Mouse (Mus musculus): ENCODE results near the gene Sept4. TPM values are rescaled to one million over a fixed set of nuclear protein-coding genes. Genes with fewer than 3 reads are reported as not detected.
A peak's percentile ranks its signal among the peaks of the same experiment; 100 is the strongest.

The Sept4 gene
- polyA plus RNA-seq, 1 experiment, result 25.7 TPM

DNA sequence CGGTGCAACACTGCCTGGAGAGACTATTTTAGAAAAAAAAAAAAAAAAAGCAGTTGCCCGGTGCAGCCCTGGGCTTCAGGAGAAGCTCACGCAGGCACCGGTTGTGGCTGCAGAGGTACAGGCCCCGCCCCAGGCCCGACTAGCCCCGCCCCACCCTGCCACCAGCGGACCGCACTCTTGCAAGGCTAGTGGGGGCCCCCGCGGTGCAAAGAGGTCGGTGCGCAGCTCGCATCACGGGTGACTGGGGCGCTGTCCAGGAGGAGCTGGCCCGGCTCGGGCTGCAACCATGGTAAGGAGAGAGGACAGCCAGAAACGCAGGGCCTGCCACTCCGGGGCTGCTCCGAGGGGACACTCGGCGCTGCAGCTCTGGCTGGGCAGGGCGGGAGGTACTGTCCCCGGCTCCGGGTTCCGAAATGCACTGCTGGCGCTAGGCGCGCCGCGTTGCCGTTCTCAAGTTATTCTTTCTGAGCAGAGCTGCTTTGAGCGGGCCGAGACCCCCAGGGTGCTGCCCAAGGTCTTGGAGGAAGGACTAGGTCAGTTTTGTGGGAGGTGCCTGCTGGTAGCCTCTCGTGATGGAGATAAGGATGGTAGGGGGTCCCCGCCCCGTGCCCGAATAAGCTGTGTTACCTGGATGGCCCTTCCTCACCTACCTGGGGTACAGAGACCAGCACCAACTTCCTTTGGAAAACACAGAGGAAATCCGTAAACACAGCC is 9.7 kb downstream of the Sept4 start:
- Histone ChIP-seq H3K4me3 (ENCODE audit: extremely low read depth, insufficient read depth, insufficient read length) (peak overlapping the region; percentile 62), H3K36me3 (ENCODE audit: control insufficient read depth, insufficient read depth, low read length) (no peaks in the 10 kb centered on the region), H3K4me1 (ENCODE audit: control insufficient read depth, insufficient read depth, insufficient read length) (peaks cover 2% of the 10 kb centered on the region; the same call in 1 of the 2 replicates), H3K27me3 (ENCODE audit: control insufficient read depth, insufficient read depth, low read length) (no peaks in the 10 kb centered on the region), H3K27ac (ENCODE audit: insufficient read depth, low read length) (peak overlapping the region; percentile 54)
- under 1% methylated on average over 39 of the region's 40 CpGs for WGBS
- TF ChIP-seq CTCF (IDR thresholded peaks at IDR 0.05; ENCODE audit: extremely low read depth, insufficient read depth, insufficient read length, insufficient replicate concordance), result no peak
- TF ChIP-seq POLR2A (IDR thresholded peaks at IDR 0.05; ENCODE audit: low read depth, low read length), result no peak
- peak in 1 of 2 experiments; percentile 52 for DNase-seq (ENCODE audit: low read depth in 1 of 2, low spot score in 2 of 2)

GRCm38 (mm10) chr11:87578963-87579601 is 10.4 kb downstream of the Sept4 start:
- H3K36me3 ChIP-seq (ENCODE audit: control insufficient read depth, insufficient read depth, low read length), result no peaks in the 10 kb centered on the region
- no peak overlapping the region for H3K27ac ChIP-seq (ENCODE audit: insufficient read depth, low read length)
- peak overlapping the region; percentile 62 for H3K4me3 ChIP-seq (ENCODE audit: extremely low read depth, insufficient read depth, insufficient read length)
- no peak for TF ChIP-seq CTCF (IDR thresholded peaks at IDR 0.05; ENCODE audit: extremely low read depth, insufficient read depth, insufficient read length, insufficient replicate concordance)
- TF ChIP-seq POLR2A (IDR thresholded peaks at IDR 0.05; ENCODE audit: low read depth, low read length), result no peak
- H3K27me3 ChIP-seq (ENCODE audit: control insufficient read depth, insufficient read depth, low read length), result no peaks in the 10 kb centered on the region
- DNase-seq (ENCODE audit: low read depth in 1 of 2, low spot score in 2 of 2), result no peak
- 20% methylated on average over 10 of the region's 10 CpGs for WGBS
- H3K4me1 ChIP-seq (ENCODE audit: control insufficient read depth, insufficient read depth, insufficient read length), result peaks cover 2% of the 10 kb centered on the region; the same call in 1 of the 2 replicates

DNA sequence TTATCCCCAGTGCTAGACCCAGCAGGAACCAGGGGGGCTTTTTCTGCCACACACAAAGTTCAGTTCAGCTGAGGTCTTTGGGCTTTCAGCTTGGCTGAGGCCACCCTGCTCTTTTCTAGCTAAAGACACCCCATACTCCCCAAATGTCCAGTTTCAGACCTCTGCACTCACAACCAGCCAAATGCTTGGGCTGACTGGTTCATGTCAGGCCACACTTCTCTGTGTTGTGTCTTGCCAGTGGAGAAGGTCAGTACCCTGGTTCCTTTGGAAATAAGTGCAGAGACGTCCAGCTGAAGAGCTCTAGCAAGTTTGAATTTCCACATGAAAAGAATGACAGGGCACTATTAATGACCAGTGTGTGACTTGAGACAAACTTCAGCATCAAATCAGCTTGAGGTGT is 11.0 kb downstream of the Sept4 start:
- no peak for TF ChIP-seq POLR2A (IDR thresholded peaks at IDR 0.05; ENCODE audit: low read depth, low read length)
- Histone ChIP-seq H3K4me1 (ENCODE audit: control insufficient read depth, insufficient read depth, insufficient read length) (peaks cover 2% of the 10 kb centered on the region; the same call in 1 of the 2 replicates), H3K27me3 (ENCODE audit: control insufficient read depth, insufficient read depth, low read length) (no peaks in the 10 kb centered on the region), H3K4me3 (ENCODE audit: extremely low read depth, insufficient read depth, insufficient read length) (0 out of 2 replicates have a peak overlapping the region, but pooled peaks have one; percentile 5), H3K27ac (ENCODE audit: insufficient read depth, low read length) (no peak overlapping the region), H3K36me3 (ENCODE audit: control insufficient read depth, insufficient read depth, low read length) (no peaks in the 10 kb centered on the region)
- DNase-seq (ENCODE audit: low read depth in 1 of 2, low spot score in 2 of 2), result no peak
- whole genome bisulfite sequencing, result 82% methylated on average over 1 of the region's 1 CpGs

DNA sequence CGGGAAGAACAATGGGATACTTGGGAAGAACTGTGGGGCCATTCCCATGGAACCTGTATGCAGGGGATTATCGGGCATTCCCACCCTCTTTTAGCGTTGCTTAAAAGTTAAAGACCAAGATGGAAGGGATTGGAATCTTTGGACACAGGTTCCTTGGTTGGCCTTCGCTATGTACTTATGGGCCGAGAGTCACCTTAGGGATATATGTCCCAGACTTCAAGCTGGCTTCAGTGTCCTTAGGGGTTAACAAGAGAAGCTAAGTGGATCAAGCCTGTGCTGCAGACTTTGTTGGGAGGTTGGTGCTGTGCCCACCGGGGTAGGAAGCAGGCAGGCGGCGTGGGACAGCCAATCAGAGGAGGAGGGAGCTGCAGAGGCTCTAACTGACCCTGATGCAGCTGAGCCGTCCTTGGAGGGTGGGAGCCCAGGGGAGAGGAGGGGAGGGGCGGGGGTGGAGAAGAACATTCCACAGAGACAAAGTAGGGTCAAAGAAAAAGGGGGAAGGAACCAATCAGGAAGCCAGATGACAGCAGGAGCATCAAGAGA is 11.9 kb downstream of the Sept4 start:
- TF ChIP-seq CTCF (IDR thresholded peaks at IDR 0.05; ENCODE audit: extremely low read depth, insufficient read depth, insufficient read length, insufficient replicate concordance) (no peak), POLR2A (IDR thresholded peaks at IDR 0.05; ENCODE audit: low read depth, low read length) (no peak)
- H3K4me1 ChIP-seq (ENCODE audit: control insufficient read depth, insufficient read depth, insufficient read length), result peaks cover 2% of the 10 kb centered on the region; the same call in 1 of the 2 replicates
- 78% methylated on average over 10 of the region's 10 CpGs for WGBS
- H3K27me3 ChIP-seq (ENCODE audit: control insufficient read depth, insufficient read depth, low read length), result no peaks in the 10 kb centered on the region
- no peaks in the 10 kb centered on the region for H3K36me3 ChIP-seq (ENCODE audit: control insufficient read depth, insufficient read depth, low read length)
- H3K27ac ChIP-seq (ENCODE audit: insufficient read depth, low read length), result no peak overlapping the region
- H3K4me3 ChIP-seq (ENCODE audit: extremely low read depth, insufficient read depth, insufficient read length), result no peak overlapping the region
- DNase-seq (ENCODE audit: low read depth in 1 of 2, low spot score in 2 of 2), result no peak

- Histone ChIP-seq H3K27ac (ENCODE audit: insufficient read depth, low read length) (no peak overlapping the region), H3K4me3 (ENCODE audit: extremely low read depth, insufficient read depth, insufficient read length) (no peak overlapping the region), H3K36me3 (ENCODE audit: control insufficient read depth, insufficient read depth, low read length) (no peaks in the 10 kb centered on the region), H3K4me1 (ENCODE audit: control insufficient read depth, insufficient read depth, insufficient read length) (peaks cover 2% of the 10 kb centered on the region; the same call in 1 of the 2 replicates), H3K27me3 (ENCODE audit: control insufficient read depth, insufficient read depth, low read length) (no peaks in the 10 kb centered on the region)
- WGBS, result 92% methylated on average over 12 of the region's 12 CpGs
- DNase-seq (ENCODE audit: low read depth in 1 of 2, low spot score in 2 of 2), result no peak
- TF ChIP-seq POLR2A (IDR thresholded peaks at IDR 0.05; ENCODE audit: low read depth, low read length), result no peak
- no peak for TF ChIP-seq CTCF (IDR thresholded peaks at IDR 0.05; ENCODE audit: extremely low read depth, insufficient read depth, insufficient read length, insufficient replicate concordance)
These were observed 12.6 kb downstream of the Sept4 start for GRCm38 (mm10) chr11:87581161-87581865.

- Histone ChIP-seq H3K4me3 (ENCODE audit: extremely low read depth, insufficient read depth, insufficient read length) (no peak overlapping the region), H3K4me1 (ENCODE audit: control insufficient read depth, insufficient read depth, insufficient read length) (peaks cover 2% of the 10 kb centered on the region; the same call in 1 of the 2 replicates), H3K27me3 (ENCODE audit: control insufficient read depth, insufficient read depth, low read length) (no peaks in the 10 kb centered on the region), H3K36me3 (ENCODE audit: control insufficient read depth, insufficient read depth, low read length) (no peaks in the 10 kb centered on the region), H3K27ac (ENCODE audit: insufficient read depth, low read length) (no peak overlapping the region)
- TF ChIP-seq POLR2A (IDR thresholded peaks at IDR 0.05; ENCODE audit: low read depth, low read length), result no peak
- 84% methylated on average over 8 of the region's 8 CpGs for WGBS
- DNase-seq (ENCODE audit: low read depth in 1 of 2, low spot score in 2 of 2), result no peak
These were observed 13.4 kb downstream of the Sept4 start for GRCm38 (mm10) chr11:87581933-87582710.
